8 mouse cellular contexts compared by ENCODE assay signal in the genomic region with DNA sequence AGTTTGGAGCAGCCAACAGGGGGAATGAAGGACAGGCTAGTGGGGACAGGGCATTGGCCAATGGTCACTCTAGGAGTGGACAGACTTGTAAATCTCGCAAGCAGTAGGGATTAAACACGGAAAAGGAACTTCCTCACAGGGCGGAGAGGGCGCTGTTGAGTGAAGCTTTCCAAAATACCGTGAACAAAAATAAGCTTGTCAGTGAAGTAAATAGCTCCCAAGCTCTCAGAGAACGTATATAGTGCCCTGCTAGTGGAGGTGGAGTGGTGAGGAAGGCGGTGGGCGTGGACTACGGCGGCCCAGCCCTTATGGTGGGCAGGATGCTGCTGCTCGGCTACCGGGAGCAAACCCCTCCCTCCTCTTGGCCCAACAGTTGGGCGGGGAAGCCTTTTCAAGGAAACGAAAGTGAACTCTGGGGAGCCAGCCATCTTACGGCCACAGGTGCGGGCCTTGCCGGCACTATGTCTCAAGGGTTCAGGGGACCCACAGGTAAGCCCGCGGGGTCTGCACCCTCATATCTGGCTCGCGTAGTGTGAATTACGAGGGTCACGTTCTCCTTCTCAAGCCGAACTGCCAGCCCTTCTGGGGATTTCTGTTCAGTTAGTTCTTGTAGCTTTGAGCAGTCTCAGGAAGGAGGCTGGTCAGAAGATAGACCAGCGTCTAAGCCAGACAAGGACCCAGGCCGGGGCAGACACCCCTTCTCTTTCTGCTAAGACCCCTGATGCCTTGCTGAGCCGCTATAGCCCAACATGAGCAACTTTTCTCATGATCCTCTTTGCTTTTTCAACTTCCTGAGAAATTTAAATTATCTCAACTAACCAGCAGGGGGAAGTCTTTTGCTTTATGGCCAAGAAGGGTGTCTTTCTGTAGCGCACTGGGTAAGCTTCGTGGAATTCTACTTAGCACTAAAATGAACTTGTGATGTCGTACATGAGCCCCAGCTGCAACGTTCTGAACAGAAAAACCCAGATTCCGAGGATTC. TPM values are rescaled to one million over a fixed set of nuclear protein-coding genes. Genes with fewer than 3 reads are reported as not detected.
DNase-seq lines count a peak whose midpoint lies in the region; ATAC-seq and TF ChIP-seq lines count a peak whose summit lies in the region.

No protein-coding gene starts in this region.

- 3% methylated on average over 32 of the region's 32 CpGs for WGBS in hindbrain, postnatal 0 days
- WGBS in limb, embryonic 11.5 days, result 4% methylated on average over 32 of the region's 32 CpGs
- 3% methylated on average over 32 of the region's 32 CpGs for WGBS in midbrain, embryonic 12.5 days

- peak overlapping the region; percentile 72 for H3K4me2 ChIP-seq in hindbrain, postnatal 0 days (ENCODE audit: low read depth, low read length)
- peak overlapping the region; percentile 57 for H3K4me2 ChIP-seq in limb, embryonic 11.5 days (ENCODE audit: low read depth, severe bottlenecking)
- H3K4me2 ChIP-seq in midbrain, embryonic 12.5 days (replicated peaks), result peak overlapping the region; percentile 61

- peak; percentile 76 for ATAC-seq in hindbrain, postnatal 0 days
- ATAC-seq in limb, embryonic 11.5 days (ENCODE audit: insufficient number of reproducible peaks, low FRiP score, low TSS enrichment, low read depth), result peak; percentile 84
- peak; percentile 77 for ATAC-seq in midbrain, embryonic 12.5 days (ENCODE audit: low FRiP score, low read depth)

- H3K4me3 ChIP-seq in layer of hippocampus, adult 2 months, result peak overlapping the region; percentile 68
- H3K4me3 ChIP-seq in cortical plate, adult 2 months (ENCODE audit: insufficient read depth, low read length), result peak overlapping the region; percentile 30
- H3K4me3 ChIP-seq in hindbrain, postnatal 0 days (ENCODE audit: low read length), result peak overlapping the region; percentile 47
- H3K4me3 ChIP-seq in limb, embryonic 11.5 days (ENCODE audit: low read depth, low read length), result peak overlapping the region; percentile 42
- H3K4me3 ChIP-seq in midbrain, embryonic 12.5 days, result peak overlapping the region; percentile 44

- TF ChIP-seq POLR2A in cortical plate, adult 2 months (IDR thresholded peaks at IDR 0.05; ENCODE audit: extremely low read depth, insufficient read depth, low read length), result no peak

- peaks cover 5% of the 10 kb centered on the region for H3K4me1 ChIP-seq in cortical plate, adult 2 months (ENCODE audit: control insufficient read depth, insufficient read depth, low read length)
- H3K4me1 ChIP-seq in hindbrain, postnatal 0 days (ENCODE audit: insufficient read depth, low read length), result peaks cover 7% of the 10 kb centered on the region
- H3K4me1 ChIP-seq in limb, embryonic 11.5 days (ENCODE audit: control insufficient read depth, insufficient read depth, low read length), result no peaks in the 10 kb centered on the region
- peaks cover 19% of the 10 kb centered on the region for H3K4me1 ChIP-seq in midbrain, embryonic 12.5 days

- peak overlapping the region; percentile 86 for H3K27ac ChIP-seq in layer of hippocampus, adult 2 months
- no peak overlapping the region for H3K27ac ChIP-seq in cortical plate, adult 2 months (ENCODE audit: insufficient read depth, low read length)
- peak overlapping the region; percentile 75 for H3K27ac ChIP-seq in hindbrain, postnatal 0 days
- no peak overlapping the region; the same call in 1 of the 2 replicates for H3K27ac ChIP-seq in limb, embryonic 11.5 days (replicated peaks; ENCODE audit: low read depth, low read length)
- no peak overlapping the region for H3K27ac ChIP-seq in midbrain, embryonic 12.5 days (replicated peaks)

- H3K9me3 ChIP-seq in hindbrain, postnatal 0 days (ENCODE audit: low read length), result no peaks in the 10 kb centered on the region
- H3K9me3 ChIP-seq in limb, embryonic 11.5 days (ENCODE audit: control insufficient read depth, low read length), result no peaks in the 10 kb centered on the region
- H3K9me3 ChIP-seq in midbrain, embryonic 12.5 days, result no peaks in the 10 kb centered on the region

- peak overlapping the region; percentile 52 for H3K9ac ChIP-seq in hindbrain, postnatal 0 days (replicated peaks; ENCODE audit: low read length)
- peak overlapping the region; percentile 35; the same call in 1 of the 2 replicates for H3K9ac ChIP-seq in limb, embryonic 11.5 days (ENCODE audit: low read length)
- peak overlapping the region; percentile 55 for H3K9ac ChIP-seq in midbrain, embryonic 12.5 days (replicated peaks)

- H3K27me3 ChIP-seq in hindbrain, postnatal 0 days (ENCODE audit: insufficient read depth, low read length), result no peaks in the 10 kb centered on the region
- no peaks in the 10 kb centered on the region for H3K27me3 ChIP-seq in limb, embryonic 11.5 days (ENCODE audit: control insufficient read depth, insufficient read depth, low read length)
- H3K27me3 ChIP-seq in midbrain, embryonic 12.5 days, result no peaks in the 10 kb centered on the region

- TF ChIP-seq CTCF in layer of hippocampus, adult 2 months (conservative IDR thresholded peaks at IDR 0.05), result peak; percentile 74
- TF ChIP-seq CTCF in cortical plate, adult 2 months (IDR thresholded peaks at IDR 0.05; ENCODE audit: extremely low read depth, insufficient read depth, low read length), result peak; percentile 38; the same call in 1 of the 2 replicates
- peak; percentile 67 for TF ChIP-seq CTCF in hindbrain, postnatal 0 days (IDR thresholded peaks at IDR 0.05; ENCODE audit: low read depth)

- DNase-seq in layer of hippocampus, adult 2 months (ENCODE audit: low spot score in 2 of 2), result peak in 1 of 2 experiments; percentile 45
- DNase-seq in layer of hippocampus, adult 8-10 months (ENCODE audit: low spot score in 2 of 2), result no peak
- peak; percentile 70 for DNase-seq in gastrocnemius, postnatal 10 days
- peak; percentile 72 for DNase-seq in hindbrain, postnatal 0 days (ENCODE audit: low spot score)
- peak; percentile 77 for DNase-seq in limb, embryonic 11.5 days (ENCODE audit: low spot score)
- peak; percentile 84 for DNase-seq in spleen, adult 12 weeks (ENCODE audit: low spot score)

- H3K36me3 ChIP-seq in hindbrain, postnatal 0 days (ENCODE audit: insufficient read depth, low read length), result 0 out of 2 replicates have a peak, but pooled peaks cover under 1% of the 10 kb centered on the region
- no peaks in the 10 kb centered on the region for H3K36me3 ChIP-seq in limb, embryonic 11.5 days (ENCODE audit: control insufficient read depth, insufficient read depth, low read length)
- peaks cover 7% of the 10 kb centered on the region for H3K36me3 ChIP-seq in midbrain, embryonic 12.5 days

RNA-seq across cellular contexts. Expression of gene Adar, which starts 15.8 kb away (rescaled TPM):
- 100 to 1,000 TPM; 122 to 133 TPM for total RNA-seq in layer of hippocampus, adult 2 months (2021)
- total RNA-seq in layer of hippocampus, adult 8-10 months (2022), result 100 to 1,000 TPM; 112 to 157 (median 131) TPM
- 111 and 118 TPM in 2 replicates for polyA plus RNA-seq in cortical plate, adult 2 months (2012; rRNA removed)
- 1 to 10 TPM; 6.3 to 8.3 TPM for total RNA-seq in gastrocnemius, postnatal 10 days (2021)
- total RNA-seq in hindbrain, postnatal 0 days (2014; rRNA removed), result 73.6 and 78.0 TPM in 2 replicates
- polyA plus RNA-seq in hindbrain, postnatal 0 days (2015; fragmentation: Nextera tagmentation; extraction: Ambion mirVana), result 17.3 and 17.9 TPM in 2 replicates
- 15.8 and 18.6 TPM in 2 replicates for polyA plus RNA-seq in limb, embryonic 11.5 days (2014; fragmentation: Nextera tagmentation; extraction: Ambion mirVana)
- 23.0 and 24.0 TPM in 2 replicates for polyA plus RNA-seq in midbrain, embryonic 12.5 days (2016; fragmentation: Nextera tagmentation; extraction: Ambion mirVana)

RNA-seq across cellular contexts. Expression of gene Chrnb2, which starts 33.8 kb away (rescaled TPM):
- total RNA-seq in layer of hippocampus, adult 2 months (2021), result 10 to 100 TPM; 29.6 to 30.9 TPM
- total RNA-seq in layer of hippocampus, adult 8-10 months (2022), result 10 to 100 TPM; 27.6 to 32.5 (median 30.3) TPM
- 22.6 and 22.9 TPM in 2 replicates for polyA plus RNA-seq in cortical plate, adult 2 months (2012; rRNA removed)
- under 1 TPM; 0.16 to 0.23 TPM for total RNA-seq in gastrocnemius, postnatal 10 days (2021)
- total RNA-seq in hindbrain, postnatal 0 days (2014; rRNA removed), result 40.3 and 45.6 TPM in 2 replicates
- 16.2 and 16.5 TPM in 2 replicates for polyA plus RNA-seq in hindbrain, postnatal 0 days (2015; fragmentation: Nextera tagmentation; extraction: Ambion mirVana)
- 0.23 and 0.77 TPM in 2 replicates for polyA plus RNA-seq in limb, embryonic 11.5 days (2014; fragmentation: Nextera tagmentation; extraction: Ambion mirVana)
- polyA plus RNA-seq in midbrain, embryonic 12.5 days (2016; fragmentation: Nextera tagmentation; extraction: Ambion mirVana), result 24.7 and 26.2 TPM in 2 replicates

RNA-seq across cellular contexts. Expression of gene Ube2q1, which starts 42.8 kb away (rescaled TPM):
- 10 to 100 TPM; 95.0 to 98.4 TPM for total RNA-seq in layer of hippocampus, adult 2 months (2021)
- total RNA-seq in layer of hippocampus, adult 8-10 months (2022), result 10 to 100 TPM; 87.9 to 97.5 (median 92.1) TPM
- polyA plus RNA-seq in cortical plate, adult 2 months (2012; rRNA removed), result 51.7 and 53.2 TPM in 2 replicates
- 10 to 100 TPM; 17.9 to 23.7 TPM for total RNA-seq in gastrocnemius, postnatal 10 days (2021)
- total RNA-seq in hindbrain, postnatal 0 days (2014; rRNA removed), result 50.7 and 53.2 TPM in 2 replicates
- polyA plus RNA-seq in hindbrain, postnatal 0 days (2015; fragmentation: Nextera tagmentation; extraction: Ambion mirVana), result 9.2 and 9.5 TPM in 2 replicates
- polyA plus RNA-seq in limb, embryonic 11.5 days (2014; fragmentation: Nextera tagmentation; extraction: Ambion mirVana), result 23.5 and 24.5 TPM in 2 replicates
- polyA plus RNA-seq in midbrain, embryonic 12.5 days (2016; fragmentation: Nextera tagmentation; extraction: Ambion mirVana), result 18.5 and 21.6 TPM in 2 replicates

Comparison
In these comparisons a context has a peak if more than half of its experiments do, and no peak if none do; other contexts are left out.
1. DNase-seq: peak in gastrocnemius, postnatal 10 days (single experiment), hindbrain, postnatal 0 days (single experiment), limb, embryonic 11.5 days (single experiment) and spleen, adult 12 weeks (single experiment); none in layer of hippocampus, adult 8-10 months (0 of 2).
2. H3K27ac ChIP-seq: peak in layer of hippocampus, adult 2 months (single experiment) and hindbrain, postnatal 0 days (single experiment); none in cortical plate, adult 2 months (single experiment), limb, embryonic 11.5 days (single experiment) and midbrain, embryonic 12.5 days (single experiment).
3. RNA of gene Chrnb2, which starts 33.8 kb away (total RNA-seq): 40.3 to 45.6 TPM in hindbrain, postnatal 0 days, 27.6 to 32.5 TPM in layer of hippocampus, adult 8-10 months and 29.6 to 30.9 TPM in layer of hippocampus, adult 2 months; 0.16 to 0.23 TPM in gastrocnemius, postnatal 10 days; every median in the first group is over 10 times any median in the second.
4. Peak in every context shown above with its lines, with median percentiles within 50 percentile points of each other: H3K4me3 ChIP-seq, CTCF ChIP-seq, ATAC-seq, H3K4me2 ChIP-seq and H3K9ac ChIP-seq.